Mouse (Mus musculus) heart, embryonic 11.5 days (tissue): ENCODE data around the gene Gm11985. TPM values are rescaled to one million over a fixed set of nuclear protein-coding genes. Genes with fewer than 3 reads are reported as not detected.

ENCODE experiments used
- polyA plus RNA-seq: library from polyadenylated mRNA; unstranded; fragments of >200 nt; fragmentation: Nextera tagmentation; extraction: Ambion mirVana; gene quantifications from 2 replicates; pipeline ENCODE4 v1.2.1, GENCODE M21; 2014

Gm11985 gene
- polyA plus RNA-seq, 1 experiment from 2014 or later = not detected

Other genes with a start within 250 kb of the Gm11985 start
- 1.9 and 2.5 TPM in 2 replicates for gene Adcy1, start 125.1 kb downstream of the Gm11985 start, polyA plus RNA-seq
- 0.27 TPM in 1 of 2 replicates, not detected in the other for gene Igfbp1, start 9.2 kb upstream of the Gm11985 start, polyA plus RNA-seq
- gene Igfbp3, start 25.4 kb upstream of the Gm11985 start, polyA plus RNA-seq = 20.9 and 22.2 TPM in 2 replicates